Mouse (Mus musculus): ENCODE results near the gene Gtf3c1. TPM values are rescaled to one million over a fixed set of nuclear protein-coding genes. Genes with fewer than 3 reads are reported as not detected.

Gene Gtf3c1
- polyA plus RNA-seq, 1 experiment, result 40.9 TPM

GRCm38 (mm10) chr7:125601821-125602448 is 105.6 kb downstream of the Gtf3c1 start:
- H3K36me3 ChIP-seq (ENCODE audit: control insufficient read depth, insufficient read depth, low read length), result no peaks in the 10 kb centered on the region
- no peaks in the 10 kb centered on the region for H3K27me3 ChIP-seq (ENCODE audit: control insufficient read depth, insufficient read depth, low read length)
- no peak overlapping the region; the same call in 1 of the 2 replicates for H3K27ac ChIP-seq (ENCODE audit: insufficient read depth, low read depth, low read length)
- 0 out of 2 replicates have a peak, but pooled peaks cover 3% of the 10 kb centered on the region for H3K4me1 ChIP-seq (ENCODE audit: control insufficient read depth, insufficient read depth, insufficient read length, low read length)
- no peak overlapping the region for H3K4me3 ChIP-seq (ENCODE audit: low read depth, low read length)
- WGBS, result 67% methylated on average over 11 of the region's 11 CpGs
- no peak for TF ChIP-seq CTCF (IDR thresholded peaks at IDR 0.05; ENCODE audit: extremely low read depth, insufficient read length, insufficient replicate concordance, low read depth, low read length)
- no peak for TF ChIP-seq POLR2A (IDR thresholded peaks at IDR 0.05; ENCODE audit: low read depth, low read length)

- no peak overlapping the region for H3K27ac ChIP-seq (ENCODE audit: insufficient read depth, low read depth, low read length)
- no peak overlapping the region for H3K4me3 ChIP-seq (ENCODE audit: low read depth, low read length)
- TF ChIP-seq CTCF (IDR thresholded peaks at IDR 0.05; ENCODE audit: extremely low read depth, insufficient read length, insufficient replicate concordance, low read depth, low read length), result no peak
- TF ChIP-seq POLR2A (IDR thresholded peaks at IDR 0.05; ENCODE audit: low read depth, low read length), result no peak
- H3K27me3 ChIP-seq (ENCODE audit: control insufficient read depth, insufficient read depth, low read length), result no peaks in the 10 kb centered on the region
- 82% methylated on average over 6 of the region's 6 CpGs for WGBS
- 0 out of 2 replicates have a peak, but pooled peaks cover 3% of the 10 kb centered on the region for H3K4me1 ChIP-seq (ENCODE audit: control insufficient read depth, insufficient read depth, insufficient read length, low read length)
- H3K36me3 ChIP-seq (ENCODE audit: control insufficient read depth, insufficient read depth, low read length), result no peaks in the 10 kb centered on the region
Observed at GRCm38 (mm10) chr7:125601280-125601670, 106.3 kb downstream of the Gtf3c1 start.

- Histone ChIP-seq H3K4me3 (ENCODE audit: low read depth, low read length) (no peak overlapping the region), H3K27ac (ENCODE audit: insufficient read depth, low read depth, low read length) (no peak overlapping the region), H3K27me3 (ENCODE audit: control insufficient read depth, insufficient read depth, low read length) (no peaks in the 10 kb centered on the region), H3K4me1 (ENCODE audit: control insufficient read depth, insufficient read depth, insufficient read length, low read length) (0 out of 2 replicates have a peak, but pooled peaks cover 3% of the 10 kb centered on the region), H3K36me3 (ENCODE audit: control insufficient read depth, insufficient read depth, low read length) (no peaks in the 10 kb centered on the region)
- TF ChIP-seq CTCF (IDR thresholded peaks at IDR 0.05; ENCODE audit: extremely low read depth, insufficient read length, insufficient replicate concordance, low read depth, low read length) (no peak), POLR2A (IDR thresholded peaks at IDR 0.05; ENCODE audit: low read depth, low read length) (no peak)
- WGBS, result 27% methylated on average over 6 of the region's 6 CpGs
Observed at GRCm38 (mm10) chr7:125600612-125601279, 106.8 kb downstream of the Gtf3c1 start.

GRCm38 (mm10) chr7:125600136-125600535 is 107.4 kb downstream of the Gtf3c1 start:
- Histone ChIP-seq H3K36me3 (ENCODE audit: control insufficient read depth, insufficient read depth, low read length) (no peaks in the 10 kb centered on the region), H3K4me1 (ENCODE audit: control insufficient read depth, insufficient read depth, insufficient read length, low read length) (0 out of 2 replicates have a peak, but pooled peaks cover 3% of the 10 kb centered on the region), H3K27me3 (ENCODE audit: control insufficient read depth, insufficient read depth, low read length) (no peaks in the 10 kb centered on the region), H3K4me3 (ENCODE audit: low read depth, low read length) (no peak overlapping the region), H3K27ac (ENCODE audit: insufficient read depth, low read depth, low read length) (no peak overlapping the region)
- WGBS, result 60% methylated on average over 10 of the region's 10 CpGs
- TF ChIP-seq POLR2A (IDR thresholded peaks at IDR 0.05; ENCODE audit: low read depth, low read length), result no peak
- TF ChIP-seq CTCF (IDR thresholded peaks at IDR 0.05; ENCODE audit: extremely low read depth, insufficient read length, insufficient replicate concordance, low read depth, low read length), result no peak

GRCm38 (mm10) chr7:125599373-125599973 is 108.1 kb downstream of the Gtf3c1 start:
- H3K27ac ChIP-seq (ENCODE audit: insufficient read depth, low read depth, low read length), result no peak overlapping the region
- H3K4me1 ChIP-seq (ENCODE audit: control insufficient read depth, insufficient read depth, insufficient read length, low read length), result 0 out of 2 replicates have a peak, but pooled peaks cover 3% of the 10 kb centered on the region
- TF ChIP-seq POLR2A (IDR thresholded peaks at IDR 0.05; ENCODE audit: low read depth, low read length) (no peak), CTCF (IDR thresholded peaks at IDR 0.05; ENCODE audit: extremely low read depth, insufficient read length, insufficient replicate concordance, low read depth, low read length) (no peak)
- H3K4me3 ChIP-seq (ENCODE audit: low read depth, low read length), result no peak overlapping the region
- no peaks in the 10 kb centered on the region for H3K36me3 ChIP-seq (ENCODE audit: control insufficient read depth, insufficient read depth, low read length)
- WGBS, result 50% methylated on average over 4 of the region's 4 CpGs
- no peaks in the 10 kb centered on the region for H3K27me3 ChIP-seq (ENCODE audit: control insufficient read depth, insufficient read depth, low read length)

GRCm38 (mm10) chr7:125597516-125598347 is 109.8 kb downstream of the Gtf3c1 start:
- Histone ChIP-seq H3K4me1 (ENCODE audit: control insufficient read depth, insufficient read depth, insufficient read length, low read length) (0 out of 2 replicates have a peak, but pooled peaks cover 3% of the 10 kb centered on the region), H3K4me3 (ENCODE audit: low read depth, low read length) (no peak overlapping the region), H3K27ac (ENCODE audit: insufficient read depth, low read depth, low read length) (no peak overlapping the region), H3K36me3 (ENCODE audit: control insufficient read depth, insufficient read depth, low read length) (no peaks in the 10 kb centered on the region), H3K27me3 (ENCODE audit: control insufficient read depth, insufficient read depth, low read length) (no peaks in the 10 kb centered on the region)
- no peak for TF ChIP-seq CTCF (IDR thresholded peaks at IDR 0.05; ENCODE audit: extremely low read depth, insufficient read length, insufficient replicate concordance, low read depth, low read length)
- TF ChIP-seq POLR2A (IDR thresholded peaks at IDR 0.05; ENCODE audit: low read depth, low read length), result no peak
- WGBS, result 85% methylated on average over 11 of the region's 11 CpGs

Measured in small intestine, adult 2 months (tissue).